Mouse (Mus musculus) intestine, postnatal 0 days (tissue): ENCODE measurements around the gene Hspa12a. TPM values are rescaled to one million over a fixed set of nuclear protein-coding genes. Genes with fewer than 3 reads are reported as not detected.

ENCODE experiments used
- ATAC-seq: fragments of 200-750 bp; cut with Nextera tagmentation; 2 replicates; pipeline ENCODE4 v1.8.0; 2017; ENCODE audit warnings: mild to moderate bottlenecking, moderate TSS enrichment, moderate library complexity
- H3K27ac ChIP-seq: fragments of 300-500 bp; sonication (generic); 2 replicates; pipeline ENCODE4 v1.5.1; 2014; ENCODE audit warnings: mild to moderate bottlenecking, low read depth, low read length, moderate library complexity
- H3K27me3 ChIP-seq: fragments of 300-500 bp; sonication (generic); replicated peaks from 2 replicates; pipeline ENCODE4 v1.6.1; 2014; ENCODE audit warnings: low read length, mixed read lengths; ENCODE audit not compliant: control insufficient read depth, insufficient read depth
- H3K36me3 ChIP-seq: fragments of 300-500 bp; sonication (generic); 2 replicates; pipeline ENCODE4 v1.6.1; 2014; ENCODE audit warnings: mild to moderate bottlenecking, moderate library complexity; ENCODE audit not compliant: control insufficient read depth, insufficient read depth
- H3K4me1 ChIP-seq: fragments of 300-500 bp; sonication (generic); replicated peaks from 2 replicates; pipeline ENCODE4 v1.6.1; 2014; ENCODE audit warnings: antibody characterized with exemption, low read length, mixed read lengths; ENCODE audit not compliant: control insufficient read depth, insufficient read depth
- H3K4me2 ChIP-seq: fragments of 300-500 bp; sonication (generic); replicated peaks from 2 replicates; pipeline ENCODE4 v1.6.1; 2014; ENCODE audit warnings: low read depth, mild to moderate bottlenecking, moderate library complexity
- H3K4me3 ChIP-seq: fragments of 300-500 bp; sonication (generic); 2 replicates; pipeline ENCODE4 v1.5.1; 2014; ENCODE audit warnings: low read depth, low read length
- H3K9ac ChIP-seq: fragments of 300-500 bp; sonication (generic); 2 replicates; pipeline ENCODE4 v1.6.1; 2014; ENCODE audit warnings: mild to moderate bottlenecking, low read depth, low read length
- H3K9me3 ChIP-seq: fragments of 300-500 bp; sonication (generic); 2 replicates; pipeline ENCODE4 v1.6.1; 2016; ENCODE audit warnings: mixed run types; ENCODE audit not compliant: control insufficient read depth
- CTCF ChIP-seq: sonication (generic); IDR thresholded peaks from 2 replicates; pipeline ENCODE4 v1.5.1; 2016; ENCODE audit warnings: low read depth, mild to moderate bottlenecking, control low read depth, antibody characterized with exemption, moderate library complexity
- WGBS: fragments of 180-500 bp; shearing (Covaris S2); extraction: QIAGEN DNeasy Blood & Tissue Kit; methylation state at CpG from one replicate; pipeline ENCODE4 v1.1.7; 2014; 5-methylcytosine and 5-hydroxymethylcytosine counted together
- polyA plus RNA-seq: library from polyadenylated mRNA; unstranded; fragments of >200 nt; fragmentation: Nextera tagmentation; extraction: Ambion mirVana; gene quantifications from 2 replicates; pipeline ENCODE4 v1.2.1, GENCODE M21; 2015

The Hspa12a gene
- polyA plus RNA-seq, 1 experiment from 2014 or later: 3.6 TPM

DNA sequence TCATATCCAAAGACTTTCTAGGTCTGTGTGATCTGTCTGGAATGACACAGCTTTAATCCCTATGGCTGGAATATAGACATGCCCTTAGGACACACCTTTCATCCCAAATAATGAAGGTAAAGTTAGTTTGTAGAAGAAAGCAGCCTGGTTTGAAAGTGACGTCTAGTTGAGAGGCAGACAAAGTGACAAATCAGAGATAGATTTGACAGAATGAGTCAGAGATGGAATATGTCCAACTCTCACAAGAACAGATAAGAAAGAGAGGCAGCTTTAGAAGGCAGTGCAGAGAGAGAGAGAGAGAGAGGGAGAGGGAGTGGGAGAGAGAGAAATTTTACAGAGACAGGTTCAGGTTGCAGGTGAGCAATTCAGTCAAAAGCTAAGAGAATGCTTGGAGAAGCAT lies 119.1 kb downstream of the Hspa12a start:
- no peak for ATAC-seq
- Histone ChIP-seq H3K36me3 (peaks cover 8% of the 10 kb centered on the region; the same call in 1 of the 2 replicates), H3K9me3 (no peaks in the 10 kb centered on the region), H3K4me3 (no peak overlapping the region), H3K27me3 (no peaks in the 10 kb centered on the region), H3K4me1 (no peaks in the 10 kb centered on the region), H3K4me2 (no peak overlapping the region), H3K27ac (no peak overlapping the region), H3K9ac (no peak overlapping the region)
- 56% methylated on average over 1 of the region's 1 CpGs for WGBS
- TF ChIP-seq CTCF: no peak

DNA sequence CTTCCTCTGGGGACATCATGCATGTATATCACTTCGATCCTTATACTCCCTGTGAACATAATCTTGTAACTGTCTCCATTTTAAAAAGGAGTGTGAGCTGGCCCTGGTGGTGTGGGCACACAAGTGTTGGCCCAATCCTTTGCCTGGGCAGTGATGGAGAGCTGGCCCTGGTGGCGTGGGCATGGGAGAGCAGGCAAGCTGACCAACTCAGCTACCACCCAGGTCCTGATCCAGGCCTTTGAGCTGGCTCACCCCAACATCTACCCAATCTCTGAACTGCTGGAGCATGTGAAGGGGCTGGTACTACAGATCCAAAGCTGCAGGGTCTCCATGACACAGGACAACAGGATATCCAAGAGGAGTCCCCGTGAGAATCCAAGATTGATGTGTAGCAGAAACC lies 120.2 kb downstream of the Hspa12a start:
- H3K27me3 ChIP-seq: no peaks in the 10 kb centered on the region
- no peak for TF ChIP-seq CTCF
- no peak overlapping the region for H3K27ac ChIP-seq
- H3K4me1 ChIP-seq: no peaks in the 10 kb centered on the region
- 85% methylated on average over 3 of the region's 3 CpGs for WGBS
- H3K9me3 ChIP-seq: no peaks in the 10 kb centered on the region
- peaks cover 8% of the 10 kb centered on the region; the same call in 1 of the 2 replicates for H3K36me3 ChIP-seq
- no peak overlapping the region for H3K9ac ChIP-seq
- ATAC-seq: no peak
- no peak overlapping the region for H3K4me2 ChIP-seq
- no peak overlapping the region for H3K4me3 ChIP-seq

DNA sequence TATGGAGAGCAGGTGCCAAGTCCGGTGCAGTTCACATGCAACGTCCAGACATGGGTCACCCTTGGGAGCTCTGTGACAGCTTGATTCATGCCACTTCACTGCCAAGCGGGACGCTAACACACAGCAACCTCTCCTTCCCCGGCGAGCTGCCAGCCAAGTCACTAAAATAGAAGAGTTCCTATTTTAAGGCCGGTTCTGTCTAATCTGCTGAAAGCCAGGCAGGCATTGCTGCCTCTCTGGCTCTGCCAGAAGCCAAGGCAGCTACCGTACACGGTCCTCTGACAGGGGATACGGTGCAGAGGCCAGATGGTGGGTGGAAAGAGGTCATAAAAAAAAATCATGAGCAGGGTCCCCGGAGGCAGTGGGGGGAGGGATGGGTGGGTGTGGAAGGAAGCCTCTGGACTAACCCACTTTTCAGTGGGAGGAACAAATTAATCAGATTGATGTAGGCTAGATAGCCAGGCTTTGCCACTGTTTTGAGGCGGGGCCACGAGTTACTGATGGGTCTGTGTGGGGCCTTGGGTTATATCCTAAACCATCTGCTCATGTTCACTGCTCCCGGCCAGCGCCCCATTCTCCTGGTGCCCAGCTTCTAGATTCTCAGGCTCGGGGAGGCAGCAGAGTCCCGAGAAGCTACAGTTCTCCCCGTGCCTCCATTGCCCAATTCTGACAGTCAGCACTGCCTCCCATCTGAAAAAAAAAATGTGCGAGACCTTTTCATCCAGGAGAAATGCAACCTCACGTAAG lies 120.8 kb downstream of the Hspa12a start:
- Histone ChIP-seq H3K27ac (no peak overlapping the region), H3K4me1 (no peaks in the 10 kb centered on the region), H3K9ac (no peak overlapping the region), H3K4me2 (no peak overlapping the region), H3K27me3 (no peaks in the 10 kb centered on the region), H3K9me3 (no peaks in the 10 kb centered on the region), H3K4me3 (no peak overlapping the region), H3K36me3 (peaks cover 8% of the 10 kb centered on the region; the same call in 1 of the 2 replicates)
- ATAC-seq: no peak
- no peak for TF ChIP-seq CTCF
- WGBS: 73% methylated on average over 20 of the region's 20 CpGs

DNA sequence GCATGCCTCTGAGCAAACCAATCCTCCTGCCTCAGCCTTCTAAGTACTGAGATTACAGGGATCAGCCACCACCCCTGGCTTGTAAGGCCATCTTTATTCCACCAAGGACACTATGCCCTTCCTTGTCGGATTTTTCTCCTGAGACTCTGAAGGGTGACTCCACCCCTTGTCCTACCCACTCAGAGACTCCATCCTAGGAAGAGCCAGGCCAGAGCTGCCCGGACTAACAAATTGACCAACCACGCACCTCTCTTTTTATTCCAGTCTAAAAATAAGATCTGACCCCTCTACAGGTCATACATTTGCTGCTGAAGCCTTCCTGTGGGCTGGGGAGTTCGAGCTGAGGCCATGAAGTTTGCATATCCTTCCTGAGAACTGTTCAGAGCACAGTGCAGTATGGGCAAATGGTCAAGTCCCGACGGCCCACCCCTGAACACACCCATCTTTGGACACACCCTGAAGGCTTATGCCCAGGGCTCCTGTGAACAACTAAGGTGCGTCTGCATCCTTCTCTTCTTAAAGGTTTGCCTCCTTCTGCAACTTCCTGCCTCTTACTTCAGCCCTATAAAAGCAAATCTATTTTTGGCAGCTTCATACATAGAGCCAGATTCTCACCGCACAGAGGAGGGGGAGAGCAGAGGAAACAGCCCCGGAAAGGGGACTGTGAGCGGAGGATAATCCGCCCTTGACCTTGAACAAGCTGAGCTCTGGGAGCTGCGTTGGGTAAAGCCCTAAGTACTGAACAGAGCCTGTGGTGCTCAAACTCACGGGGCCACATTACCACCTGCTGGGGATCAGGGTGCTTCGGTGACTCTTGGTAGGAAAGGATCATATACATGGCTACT lies 124.7 kb downstream of the Hspa12a start:
- H3K4me3 ChIP-seq: no peak overlapping the region
- no peak for TF ChIP-seq CTCF
- no peak overlapping the region for H3K27ac ChIP-seq
- no peaks in the 10 kb centered on the region for H3K4me1 ChIP-seq
- no peaks in the 10 kb centered on the region for H3K27me3 ChIP-seq
- ATAC-seq: no peak
- no peak overlapping the region for H3K4me2 ChIP-seq
- H3K9me3 ChIP-seq: no peaks in the 10 kb centered on the region
- no peak overlapping the region for H3K9ac ChIP-seq
- H3K36me3 ChIP-seq: no peaks in the 10 kb centered on the region
- WGBS: 61% methylated on average over 14 of the region's 14 CpGs

DNA sequence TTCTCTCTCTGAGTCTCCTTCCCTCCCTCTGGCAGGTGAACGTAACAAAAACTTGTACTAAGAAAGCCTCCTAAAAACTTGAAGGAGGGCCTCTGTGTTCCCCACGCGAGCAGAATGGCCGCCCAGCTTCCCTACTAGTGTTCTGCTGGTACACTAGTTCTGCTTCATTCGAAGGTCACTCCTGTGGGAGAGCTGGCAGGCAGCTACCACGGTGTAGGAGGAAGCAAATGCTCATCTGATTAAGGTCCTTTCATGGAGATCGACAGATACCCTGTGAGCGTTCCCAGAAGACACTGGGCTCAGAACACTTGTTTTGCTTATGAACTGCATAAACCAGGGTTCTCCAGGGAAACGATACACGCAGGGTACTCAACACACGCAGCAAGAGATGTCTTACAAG lies 126.1 kb downstream of the Hspa12a start:
- Histone ChIP-seq H3K4me3 (no peak overlapping the region), H3K4me1 (no peaks in the 10 kb centered on the region), H3K36me3 (no peaks in the 10 kb centered on the region), H3K27me3 (no peaks in the 10 kb centered on the region), H3K9me3 (no peaks in the 10 kb centered on the region), H3K4me2 (no peak overlapping the region), H3K9ac (no peak overlapping the region), H3K27ac (no peak overlapping the region)
- TF ChIP-seq CTCF: no peak
- no peak for ATAC-seq
- WGBS: 85% methylated on average over 11 of the region's 11 CpGs

DNA sequence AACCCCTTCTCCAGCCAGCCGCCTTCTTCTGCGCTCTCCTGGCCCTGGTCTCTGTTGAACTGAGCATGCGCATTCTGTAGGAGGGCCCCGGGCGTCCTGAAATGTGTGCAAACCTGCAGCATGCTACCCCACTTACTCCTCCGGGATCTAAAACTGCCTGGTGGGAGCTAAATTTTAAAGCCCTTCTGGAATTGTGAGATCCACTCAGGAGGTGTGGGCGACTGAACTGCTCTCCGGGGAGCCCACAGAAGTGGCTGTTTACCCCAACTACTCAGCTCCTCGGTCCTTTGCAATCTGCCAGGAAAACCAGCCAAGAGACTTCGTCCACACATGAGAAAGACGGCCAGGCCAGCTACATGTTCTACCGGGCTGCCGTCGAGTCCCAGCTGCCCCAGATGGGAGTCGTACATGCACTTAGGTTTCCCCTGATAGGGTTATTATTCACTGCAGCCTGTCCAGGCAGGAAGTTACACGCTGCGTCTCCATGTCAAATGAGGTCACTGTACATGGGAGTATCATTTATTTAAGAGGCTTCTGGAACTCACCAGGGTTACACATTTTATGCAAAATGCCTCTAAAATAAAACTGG lies 126.9 kb downstream of the Hspa12a start:
- WGBS: 65% methylated on average over 17 of the region's 17 CpGs
- Histone ChIP-seq H3K27me3 (no peaks in the 10 kb centered on the region), H3K4me2 (no peak overlapping the region), H3K27ac (no peak overlapping the region), H3K9ac (no peak overlapping the region), H3K36me3 (no peaks in the 10 kb centered on the region), H3K4me3 (no peak overlapping the region), H3K4me1 (no peaks in the 10 kb centered on the region), H3K9me3 (no peaks in the 10 kb centered on the region)
- TF ChIP-seq CTCF: no peak
- no peak for ATAC-seq
